Mouse (Mus musculus) layer of hippocampus, adult 11-12 months (tissue): Measurements from ENCODE around the gene Ppwd1.
"Not testable (repeated sequence)": the region's sequence is repeated elsewhere in the genome, so short reads cannot be mapped to it uniquely, and the experiment has no call there.

ENCODE experiments used
- DNase-seq: peaks from one replicate; pipeline ENCODE4 v3.0.0; 2022; ENCODE audit warnings: low spot score

Gene Ppwd1

GRCm38 (mm10) chr13:104228384-104229066 lies at the start of gene Ppwd1, which contains the start of gene Cenpk:
Ppwd1 (minus strand) TSS chr13:104228843.
Cenpk (plus strand) TSS chr13:104228611.
- DNase-seq = peak; percentile 94

GRCm38 (mm10) chr13:104258997-104259396 lies 30.4 kb upstream of the Ppwd1 start:
- DNase-seq = no peak

- DNase-seq = no peak
Observed at GRCm38 (mm10) chr13:104229181-104229580, 538 bp upstream of the Ppwd1 start.

- DNase-seq = no peak
Observed at GRCm38 (mm10) chr13:104227478-104227877, 1.2 kb downstream of the Ppwd1 start.

- DNase-seq = no peak
Observed at GRCm38 (mm10) chr13:104204313-104204712, 24.3 kb downstream of the Ppwd1 start.

- not testable (repeated sequence) for DNase-seq
Observed at GRCm38 (mm10) chr13:104195891-104196290, 32.8 kb downstream of the Ppwd1 start.

GRCm38 (mm10) chr13:104187357-104187756 lies 41.3 kb downstream of the Ppwd1 start:
- DNase-seq = no peak

GRCm38 (mm10) chr13:104179176-104179888 lies 49.3 kb downstream of the Ppwd1 start:
- DNase-seq = no peak

- DNase-seq = peak; percentile 98
Observed at GRCm38 (mm10) chr13:104178650-104179121, 50.0 kb downstream of the Ppwd1 start, which contains the start of gene Trim23. Trim23 (plus strand) TSS chr13:104178797.

GRCm38 (mm10) chr13:104177796-104178649 lies 50.6 kb downstream of the Ppwd1 start, which contains the start of gene Trappc13:
Trappc13 (minus strand) TSS chr13:104178469.
- peak; percentile 15 for DNase-seq

- no peak for DNase-seq
Observed at GRCm38 (mm10) chr13:104176874-104177273, 51.8 kb downstream of the Ppwd1 start.

- DNase-seq = no peak
Observed at GRCm38 (mm10) chr13:104172498-104172897, 56.1 kb downstream of the Ppwd1 start.

- DNase-seq = no peak
Observed at GRCm38 (mm10) chr13:104171711-104172110, 56.9 kb downstream of the Ppwd1 start.

- DNase-seq = no peak
Observed at GRCm38 (mm10) chr13:104155686-104156085, 73.0 kb downstream of the Ppwd1 start.
